Mouse (Mus musculus): ENCODE data around the gene Pdss1.

DNA sequence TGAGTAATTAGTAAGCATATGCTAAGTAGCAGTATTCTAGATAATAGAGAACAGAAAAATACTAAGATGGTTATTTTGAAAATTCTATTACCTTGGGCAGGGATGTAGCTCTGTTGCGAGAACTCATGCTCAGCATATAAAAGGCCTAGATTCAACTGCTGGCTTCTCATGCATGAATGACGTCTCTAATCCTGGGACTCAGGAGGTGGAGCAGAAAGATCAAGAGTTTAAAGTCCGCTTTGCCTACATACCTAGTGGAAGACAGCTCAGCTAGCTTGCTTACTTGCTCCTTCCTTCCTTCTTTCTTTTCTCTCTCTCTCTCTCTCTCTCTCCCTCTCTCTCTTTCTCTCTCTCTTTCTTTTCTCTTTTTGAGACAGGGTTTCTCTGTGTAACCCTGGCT lies 19.1 kb downstream of the Pdss1 start:
- no peak for TF ChIP-seq CTCF (IDR thresholded peaks at IDR 0.05; ENCODE audit: low read depth)
- TF ChIP-seq EP300 (optimal IDR thresholded peaks at IDR 0.05): no peak

All from stomach, postnatal 0 days (tissue).